Mouse (Mus musculus) thymus, adult 2 months (tissue): ENCODE measurements at regions not wholly inside any gene's neighbourhood (a gene's known extent, or its start where the extent isn't known, plus 50 kb on each side); places are given as distances from the start of the nearest gene placed in this dataset.

ENCODE experiments used
- CTCF ChIP-seq: fragments of 200-500 bp; IDR thresholded peaks from 2 replicates; pipeline ENCODE4 v1.5.1; 2012; ENCODE audit warnings: mild to moderate bottlenecking, control low read depth, low read length, moderate library complexity, borderline replicate concordance; ENCODE audit not compliant: control insufficient read depth, poor library complexity, insufficient read depth; ENCODE audit errors: extremely low read depth
- POLR2A ChIP-seq: fragments of 200-500 bp; IDR thresholded peaks from 2 replicates; pipeline ENCODE4 v1.6.1; 2012; ENCODE audit warnings: mild to moderate bottlenecking, low read length, control low read depth, moderate library complexity; ENCODE audit not compliant: control insufficient read depth, poor library complexity, insufficient read depth; ENCODE audit errors: extremely low read depth

DNA sequence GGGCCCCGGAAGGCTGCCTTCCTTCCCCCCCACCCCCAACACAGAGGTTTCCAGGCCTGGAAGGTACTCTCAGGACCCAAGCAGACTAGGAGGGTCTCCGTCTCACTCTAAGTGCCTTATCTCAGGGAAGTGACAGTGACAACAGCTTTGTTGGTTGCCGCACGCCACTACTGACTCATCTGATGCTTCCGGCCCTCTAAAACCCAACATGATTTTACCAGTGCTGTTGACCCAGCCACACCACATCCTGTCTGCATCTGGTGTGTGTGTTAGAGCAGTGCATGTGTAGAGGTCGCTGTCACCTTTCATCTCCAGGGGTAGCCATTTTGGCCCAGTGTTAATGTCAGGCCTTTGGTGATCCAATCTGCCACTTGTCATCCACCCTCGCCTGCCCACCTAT lies 206.5 kb downstream of the Rplp1 start:
- TF ChIP-seq CTCF (no peak), POLR2A (no peak)
